Mouse (Mus musculus): ENCODE measurements around the gene Satb2.

GRCm38 (mm10) chr1:56896670-56897069 lies 81.8 kb downstream of the Satb2 start:
- TF ChIP-seq POLR2AphosphoS2 (IDR thresholded peaks at IDR 0.05; ENCODE audit: insufficient read length, low read depth) = no peak
- no peak for TF ChIP-seq MAX (IDR thresholded peaks at IDR 0.05; ENCODE audit: low read depth)
- no peak for TF ChIP-seq POLR2A (IDR thresholded peaks at IDR 0.05; ENCODE audit: insufficient read length, low read depth)
- TF ChIP-seq REST (IDR thresholded peaks at IDR 0.05; ENCODE audit: insufficient read depth, insufficient read length) = no peak
- TF ChIP-seq TCF3 (IDR thresholded peaks at IDR 0.05; ENCODE audit: insufficient read length, low read depth) = no peak
- no peak for TF ChIP-seq MYOD1 (IDR thresholded peaks at IDR 0.05; ENCODE audit: control insufficient read depth in 1 of 3, insufficient read length in 2 of 3, low read depth in 2 of 3)
- no peak for TF ChIP-seq TCF12 (IDR thresholded peaks at IDR 0.05; ENCODE audit: insufficient read depth, poor library complexity, severe bottlenecking)
